Mouse (Mus musculus) liver, adult 2 months (tissue): ENCODE results near the gene Fzr1. TPM values are rescaled to one million over a fixed set of nuclear protein-coding genes. Genes with fewer than 3 reads are reported as not detected.

ENCODE experiments used
- DNase-seq: peaks from one replicate; pipeline ENCODE4 v3.0.0-alpha.2; 2011; ENCODE audit warnings: low read depth, low spot score; ENCODE audit errors: extremely low read depth
- H3K27ac ChIP-seq: fragments of 200-500 bp; replicated peaks from 2 replicates; pipeline ENCODE4 v1.5.1; 2012; ENCODE audit warnings: low read depth, mild to moderate bottlenecking, control low read depth, inconsistent platforms, low read length; ENCODE audit not compliant: insufficient read depth
- H3K27me3 ChIP-seq: fragments of 200-500 bp; 2 replicates; pipeline ENCODE4 v1.6.1; 2012; ENCODE audit warnings: mild to moderate bottlenecking, moderate library complexity, low read length, inconsistent platforms; ENCODE audit not compliant: control insufficient read depth, insufficient read depth
- H3K36me3 ChIP-seq: fragments of 200-500 bp; 2 replicates; pipeline ENCODE4 v1.6.1; 2012; ENCODE audit warnings: low read length, inconsistent platforms; ENCODE audit not compliant: control insufficient read depth, insufficient read depth
- H3K4me1 ChIP-seq: fragments of 200-500 bp; 2 replicates; pipeline ENCODE4 v1.6.1; 2011; ENCODE audit warnings: low read length; ENCODE audit not compliant: control insufficient read depth, insufficient read depth
- H3K4me3 ChIP-seq: fragments of 200-500 bp; 2 replicates; pipeline ENCODE4 v1.5.1; 2011; ENCODE audit warnings: low read depth, mild to moderate bottlenecking, control low read depth, low read length, moderate library complexity; ENCODE audit not compliant: insufficient read depth
- H3K79me2 ChIP-seq: fragments of 200-500 bp; 2 replicates; pipeline ENCODE4 v1.6.1; 2012; ENCODE audit warnings: inconsistent platforms, mild to moderate bottlenecking, low read length, moderate library complexity; ENCODE audit not compliant: control insufficient read depth, insufficient read depth
- H3K9ac ChIP-seq: fragments of 200-500 bp; 2 replicates; pipeline ENCODE4 v1.6.1; 2012; ENCODE audit warnings: low read depth, mild to moderate bottlenecking, control low read depth, inconsistent platforms, low read length
- CTCF ChIP-seq: fragments of 200-500 bp; IDR thresholded peaks from 2 replicates; pipeline ENCODE4 v1.5.1; 2011; ENCODE audit warnings: low read depth, low read length, control low read depth
- POLR2A ChIP-seq: fragments of 200-500 bp; IDR thresholded peaks from 2 replicates; pipeline ENCODE4 v1.6.1; 2011; ENCODE audit warnings: low read length, control low read depth; ENCODE audit not compliant: insufficient read depth; ENCODE audit errors: extremely low read depth
- WGBS: fragments of 180-500 bp; shearing (Covaris S2); methylation state at CpG from one replicate; pipeline ENCODE4 v1.1.7; 2018; 5-methylcytosine and 5-hydroxymethylcytosine counted together
- polyA plus RNA-seq: library from polyadenylated mRNA; depleted of rRNA; stranded (reverse); fragments of >200 nt; gene quantifications from 2 replicates; pipeline ENCODE4 v1.2.3, GENCODE M21; 2012
- total RNA-seq: library from RNA; depleted of rRNA; stranded (reverse); fragments of >200 nt; gene quantifications from 2 replicates; pipeline ENCODE4 v1.2.3, GENCODE M21; 2014

Fzr1 gene
- total and polyA plus RNA-seq, 2 experiments = 6.2 to 29.9 TPM

GRCm38 (mm10) chr10:81334324-81334723 is 44.0 kb downstream of the Fzr1 start:
- DNase-seq = no peak
- no peaks in the 10 kb centered on the region for H3K36me3 ChIP-seq
- H3K9ac ChIP-seq = no peak overlapping the region
- H3K79me2 ChIP-seq = no peaks in the 10 kb centered on the region
- no peak overlapping the region for H3K27ac ChIP-seq
- no peaks in the 10 kb centered on the region; the same call in 1 of the 2 replicates for H3K4me1 ChIP-seq
- no peaks in the 10 kb centered on the region for H3K27me3 ChIP-seq
- TF ChIP-seq CTCF (no peak), POLR2A (no peak)
- H3K4me3 ChIP-seq = no peak overlapping the region
- 83% methylated on average over 11 of the region's 11 CpGs for WGBS

- no peaks in the 10 kb centered on the region for H3K79me2 ChIP-seq
- H3K9ac ChIP-seq = no peak overlapping the region
- 35% methylated on average over 29 of the region's 29 CpGs for WGBS
- TF ChIP-seq POLR2A (no peak), CTCF (no peak)
- no peak overlapping the region for H3K4me3 ChIP-seq
- no peak overlapping the region for H3K27ac ChIP-seq
- no peaks in the 10 kb centered on the region for H3K27me3 ChIP-seq
- DNase-seq = no peak
- H3K36me3 ChIP-seq = no peaks in the 10 kb centered on the region
- no peaks in the 10 kb centered on the region; the same call in 1 of the 2 replicates for H3K4me1 ChIP-seq
Observed at GRCm38 (mm10) chr10:81332277-81332676, 46.0 kb downstream of the Fzr1 start.

GRCm38 (mm10) chr10:81330007-81330406 is 48.3 kb downstream of the Fzr1 start:
- no peak for TF ChIP-seq POLR2A
- no peak for TF ChIP-seq CTCF
- Histone ChIP-seq H3K79me2 (no peaks in the 10 kb centered on the region), H3K36me3 (peaks cover 7% of the 10 kb centered on the region), H3K4me3 (no peak overlapping the region), H3K9ac (peak overlapping the region; percentile 52; the same call in 1 of the 2 replicates), H3K4me1 (no peaks in the 10 kb centered on the region; the same call in 1 of the 2 replicates), H3K27ac (peak overlapping the region; percentile 40; the same call in 1 of the 2 replicates), H3K27me3 (no peaks in the 10 kb centered on the region)
- DNase-seq = no peak
- WGBS = 79% methylated on average over 4 of the region's 4 CpGs

- no peak for DNase-seq
- Histone ChIP-seq H3K27ac (peak overlapping the region; percentile 61), H3K27me3 (no peaks in the 10 kb centered on the region), H3K36me3 (peaks cover 7% of the 10 kb centered on the region), H3K79me2 (no peaks in the 10 kb centered on the region), H3K4me3 (peak overlapping the region; percentile 40; the same call in 1 of the 2 replicates), H3K4me1 (no peaks in the 10 kb centered on the region; the same call in 1 of the 2 replicates), H3K9ac (peak overlapping the region; percentile 52)
- 67% methylated on average over 10 of the region's 10 CpGs for WGBS
- TF ChIP-seq CTCF = no peak
- TF ChIP-seq POLR2A = no peak
Observed at GRCm38 (mm10) chr10:81329194-81329975, 48.9 kb downstream of the Fzr1 start.

GRCm38 (mm10) chr10:81328386-81328785 is 49.9 kb downstream of the Fzr1 start, which contains the start of gene Tbxa2r:
Gene Tbxa2r, plus strand, starts transcription at chr10:81328731.
- peaks cover 7% of the 10 kb centered on the region for H3K36me3 ChIP-seq
- peak within 1 kb of the TSS; percentile 52 for H3K9ac ChIP-seq
- DNase-seq = no peak
- H3K4me3 ChIP-seq = peak within 1 kb of the TSS; percentile 40; the same call in 1 of the 2 replicates
- 40% methylated on average over 10 of the region's 10 CpGs for WGBS
- TF ChIP-seq CTCF (no peak), POLR2A (0 out of 2 replicates have a peak, but pooled peaks have one; percentile 23)
- H3K27ac ChIP-seq = peak within 1 kb of the TSS; percentile 61
- no peaks in the 10 kb centered on the region for H3K27me3 ChIP-seq
- no peaks in the 10 kb centered on the region for H3K79me2 ChIP-seq
- H3K4me1 ChIP-seq = no peaks in the 10 kb centered on the region; the same call in 1 of the 2 replicates
